Mouse (Mus musculus) embryonic fibroblast, embryonic 13.5 days (primary cell): ENCODE measurements around the gene Zbtb44. TPM values are rescaled to one million over a fixed set of nuclear protein-coding genes. Genes with fewer than 3 reads are reported as not detected.
"Not testable (repeated sequence)": the region's sequence is repeated elsewhere in the genome, so short reads cannot be mapped to it uniquely, and the experiment has no call there.

ENCODE experiments used
- H3K27ac ChIP-seq: 2 replicates; pipeline ENCODE4 v1.5.1; 2012; ENCODE audit warnings: low read length, control low read depth, inconsistent platforms; ENCODE audit not compliant: insufficient read depth
- H3K4me1 ChIP-seq: 2 replicates; pipeline ENCODE4 v1.6.1; 2011; ENCODE audit warnings: low read length; ENCODE audit not compliant: control insufficient read depth, insufficient read depth
- H3K4me3 ChIP-seq: 2 replicates; pipeline ENCODE4 v1.5.1; 2011; ENCODE audit warnings: mild to moderate bottlenecking, control low read depth, low read length; ENCODE audit not compliant: insufficient read depth
- CTCF ChIP-seq: IDR thresholded peaks from 2 replicates; pipeline ENCODE4 v1.5.1; 2011; ENCODE audit warnings: mild to moderate bottlenecking, control low read depth, low read length, moderate library complexity, borderline replicate concordance; ENCODE audit not compliant: insufficient read depth
- POLR2A ChIP-seq: IDR thresholded peaks from 2 replicates; pipeline ENCODE4 v1.6.1; 2011; ENCODE audit warnings: low read depth, mild to moderate bottlenecking, control low read depth, low read length, moderate library complexity
- polyA plus RNA-seq: library from polyadenylated mRNA; stranded (reverse); fragments of >200 nt; gene quantifications from 2 replicates; pipeline ENCODE4 v1.2.4, GENCODE M21; 2011; ENCODE audit warnings: low read depth; ENCODE audit not compliant: missing spikeins, insufficient read length

The Zbtb44 gene
- polyA plus RNA-seq, 1 experiment, result 21.1 TPM

GRCm38 (mm10) chr9:31050208-31050607, 19.8 kb downstream of the Zbtb44 start:
- Histone ChIP-seq H3K4me1 (no peaks in the 10 kb centered on the region), H3K27ac (no peak overlapping the region), H3K4me3 (no peak overlapping the region)
- TF ChIP-seq CTCF, result no peak
- TF ChIP-seq POLR2A, result no peak

DNA sequence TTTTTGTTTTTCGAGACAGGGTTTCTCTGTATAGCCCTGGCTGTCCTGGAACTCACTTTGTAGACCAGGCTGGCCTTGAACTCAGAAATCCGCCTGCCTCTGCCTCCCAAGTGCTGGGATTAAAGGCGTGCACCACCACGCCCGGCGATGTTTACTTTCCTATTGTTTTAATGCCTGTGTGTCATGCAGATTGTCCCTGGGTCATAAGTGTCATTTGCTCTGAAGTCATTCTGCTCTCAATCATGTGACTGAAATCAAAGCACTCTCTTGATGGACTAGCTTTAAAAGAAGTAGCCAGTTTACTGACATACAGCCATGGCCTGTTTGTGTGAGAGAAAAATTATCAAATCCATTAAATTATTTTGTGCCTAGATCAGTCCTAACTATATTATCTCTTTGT, 21.1 kb downstream of the Zbtb44 start:
- not testable (repeated sequence) for H3K4me3 ChIP-seq, H3K27ac ChIP-seq, H3K4me1 ChIP-seq

DNA sequence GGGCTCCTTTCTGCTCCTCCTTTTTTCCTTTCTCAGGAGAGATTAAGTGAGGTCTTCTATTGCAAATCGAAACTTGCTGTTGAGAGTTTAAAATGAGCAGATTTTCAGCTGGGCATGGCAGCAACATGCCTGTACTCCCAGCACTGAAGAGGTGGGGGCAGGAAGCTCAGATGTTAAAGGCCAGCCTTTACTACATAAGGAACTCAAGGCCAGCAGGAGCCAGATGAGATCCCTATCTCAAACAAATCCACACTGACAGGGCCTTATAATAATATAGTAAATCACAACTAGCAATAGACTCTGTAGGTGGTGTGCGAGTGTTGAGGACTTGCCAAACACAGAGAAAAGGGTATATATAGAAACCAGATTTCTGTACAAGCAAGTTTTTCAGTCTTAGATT, 28.3 kb downstream of the Zbtb44 start:
- H3K4me3 ChIP-seq, result no peak overlapping the region
- H3K4me1 ChIP-seq, result no peaks in the 10 kb centered on the region
- H3K27ac ChIP-seq, result no peak overlapping the region; the same call in 1 of the 2 replicates
- TF ChIP-seq CTCF (no peak), POLR2A (no peak)

- Histone ChIP-seq H3K27ac (no peak overlapping the region), H3K4me1 (no peaks in the 10 kb centered on the region), H3K4me3 (no peak overlapping the region)
- TF ChIP-seq POLR2A (no peak), CTCF (no peak)
Measured at GRCm38 (mm10) chr9:31070706-31071105, 40.3 kb downstream of the Zbtb44 start.

GRCm38 (mm10) chr9:31072256-31072655, 41.8 kb downstream of the Zbtb44 start:
- H3K27ac ChIP-seq, result no peak overlapping the region
- H3K4me3 ChIP-seq, result no peak overlapping the region
- H3K4me1 ChIP-seq, result no peaks in the 10 kb centered on the region
- TF ChIP-seq CTCF (no peak), POLR2A (no peak)

- TF ChIP-seq CTCF, result no peak
- no peak for TF ChIP-seq POLR2A
Measured at GRCm38 (mm10) chr9:31073797-31074196, 43.4 kb downstream of the Zbtb44 start.

DNA sequence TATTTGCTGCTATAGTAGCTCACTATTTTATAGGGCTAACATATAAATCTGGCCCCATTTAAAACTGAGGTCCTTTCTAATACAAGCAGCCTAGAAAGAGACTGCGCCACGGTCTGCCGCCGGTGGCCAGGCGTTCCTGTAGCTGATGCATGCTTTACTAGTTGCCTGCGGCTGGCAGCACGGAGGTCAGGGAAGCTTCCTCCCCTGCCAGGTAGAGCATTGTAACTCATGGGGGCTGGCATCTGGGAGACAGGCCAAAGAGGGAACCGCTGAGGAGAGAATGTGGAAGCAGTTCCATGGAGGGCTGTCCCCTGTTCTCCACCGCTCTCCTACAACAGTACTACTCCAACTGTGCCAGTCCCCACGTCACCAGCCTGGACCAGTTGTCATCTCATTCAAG, 44.4 kb downstream of the Zbtb44 start:
- H3K4me1 ChIP-seq, result no peaks in the 10 kb centered on the region
- no peak overlapping the region for H3K27ac ChIP-seq
- TF ChIP-seq CTCF (no peak), POLR2A (no peak)
- H3K4me3 ChIP-seq, result no peak overlapping the region

More at GRCm38 (mm10) chr9:31073797-31074196, 43.4 kb downstream of the Zbtb44 start:
- Histone ChIP-seq H3K4me1 (no peaks in the 10 kb centered on the region), H3K4me3 (no peak overlapping the region), H3K27ac (no peak overlapping the region)

DNA sequence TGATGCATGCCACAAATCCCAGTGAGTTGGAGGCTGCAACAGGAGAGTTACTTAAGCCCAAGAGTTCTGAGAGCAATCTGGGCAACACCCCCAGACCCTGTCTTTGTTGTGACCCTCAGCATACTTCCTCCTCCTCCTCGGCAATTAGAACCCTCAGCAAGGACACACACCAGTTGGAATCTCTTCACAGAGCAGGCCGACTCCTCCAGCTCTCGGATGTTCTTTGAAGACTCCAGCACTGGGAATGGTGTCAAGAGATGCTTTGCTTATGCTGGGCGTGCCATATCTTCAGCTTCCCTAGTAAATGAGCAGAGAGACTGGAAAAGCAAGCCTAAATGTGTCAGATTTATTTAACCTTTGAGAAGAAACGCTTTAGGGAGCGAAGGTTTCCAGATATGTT, 50.3 kb downstream of the Zbtb44 start:
- no peak overlapping the region for H3K4me3 ChIP-seq
- no peak for TF ChIP-seq POLR2A
- TF ChIP-seq CTCF, result no peak
- H3K4me1 ChIP-seq, result no peaks in the 10 kb centered on the region
- H3K27ac ChIP-seq, result no peak overlapping the region

DNA sequence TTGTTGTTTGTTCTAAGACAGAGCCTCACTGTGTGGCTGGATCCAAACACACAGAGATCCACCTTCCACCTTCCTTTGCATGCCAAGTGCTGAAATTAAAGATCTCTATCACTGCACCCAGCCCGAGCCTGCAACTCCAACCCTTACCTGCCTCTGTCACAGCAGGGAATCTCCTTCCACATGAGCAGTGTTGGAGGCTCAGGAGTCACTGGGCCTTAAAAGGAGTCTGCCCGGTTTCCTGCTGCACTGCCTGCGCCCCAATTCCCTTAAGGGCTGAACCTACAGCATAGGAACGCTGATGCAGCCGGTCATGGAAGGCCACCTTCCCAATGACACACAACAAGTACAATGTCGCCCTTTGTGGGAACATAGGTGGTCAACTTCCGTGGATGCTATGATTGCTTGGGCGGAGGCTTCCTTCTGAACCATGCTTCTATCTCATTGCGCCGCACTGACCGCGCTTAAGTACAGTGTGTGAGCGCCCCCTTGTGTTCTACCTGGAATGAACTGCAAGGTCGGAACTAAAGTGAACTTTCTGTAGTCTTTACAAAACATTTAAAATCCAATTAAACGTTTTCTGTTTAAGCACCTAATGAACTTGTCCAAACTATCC, 51.7 kb downstream of the Zbtb44 start:
- H3K27ac ChIP-seq, result no peak overlapping the region
- TF ChIP-seq CTCF, result peak; percentile 77; the same call in 1 of the 2 replicates
- no peak for TF ChIP-seq POLR2A
- no peak overlapping the region for H3K4me3 ChIP-seq

DNA sequence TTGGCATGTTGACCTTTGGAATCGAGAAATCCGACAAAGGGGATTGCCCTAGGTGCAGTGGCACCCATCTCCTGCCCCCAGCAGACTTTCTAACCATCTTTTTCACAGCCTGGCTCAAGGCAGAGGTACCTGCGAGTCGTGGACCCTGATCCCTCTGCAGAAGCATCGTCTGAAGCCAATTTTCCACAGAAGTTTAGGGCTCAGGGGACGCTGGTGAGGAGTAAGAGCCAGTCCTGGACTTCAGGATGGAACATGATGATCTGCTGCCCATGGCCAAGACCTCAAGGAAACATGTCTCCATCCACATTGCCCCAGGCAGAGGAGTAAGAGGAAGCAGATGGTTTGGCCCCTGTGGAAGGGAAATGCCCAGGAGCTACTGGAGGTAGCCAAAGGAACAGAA, 52.3 kb downstream of the Zbtb44 start:
- no peaks in the 10 kb centered on the region for H3K4me1 ChIP-seq
- TF ChIP-seq POLR2A, result no peak
- no peak for TF ChIP-seq CTCF
- no peak overlapping the region for H3K27ac ChIP-seq
- no peak overlapping the region for H3K4me3 ChIP-seq

More for the DNA sequence above, 51.7 kb downstream of the Zbtb44 start:
- H3K4me1 ChIP-seq, result no peaks in the 10 kb centered on the region

DNA sequence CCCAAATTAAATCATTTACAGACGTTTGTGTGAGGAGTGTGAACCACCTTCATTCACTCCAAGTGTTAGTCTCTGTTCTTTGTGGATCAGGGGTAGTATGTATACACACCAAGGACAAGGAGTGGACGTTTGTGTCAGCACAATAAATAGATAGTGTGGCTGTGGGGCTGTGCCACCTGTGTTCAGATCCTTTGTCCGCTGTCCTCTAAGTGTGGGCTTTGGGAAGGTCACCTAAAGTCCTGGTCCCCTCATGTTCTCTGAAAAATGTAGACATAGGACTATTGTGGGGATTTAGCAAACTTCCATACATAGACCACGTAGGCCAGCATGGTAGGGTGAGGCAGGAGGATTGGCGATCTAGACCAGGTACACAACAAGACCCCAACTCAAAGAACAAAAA, 55.1 kb downstream of the Zbtb44 start:
- no peak overlapping the region for H3K27ac ChIP-seq
- TF ChIP-seq POLR2A (no peak), CTCF (no peak)
- H3K4me3 ChIP-seq, result no peak overlapping the region
- no peaks in the 10 kb centered on the region for H3K4me1 ChIP-seq
